Mouse (Mus musculus): ENCODE measurements around the gene Kdm5a.
A peak's percentile ranks its signal among the peaks of the same experiment; 100 is the strongest.

Kdm5a gene

DNA sequence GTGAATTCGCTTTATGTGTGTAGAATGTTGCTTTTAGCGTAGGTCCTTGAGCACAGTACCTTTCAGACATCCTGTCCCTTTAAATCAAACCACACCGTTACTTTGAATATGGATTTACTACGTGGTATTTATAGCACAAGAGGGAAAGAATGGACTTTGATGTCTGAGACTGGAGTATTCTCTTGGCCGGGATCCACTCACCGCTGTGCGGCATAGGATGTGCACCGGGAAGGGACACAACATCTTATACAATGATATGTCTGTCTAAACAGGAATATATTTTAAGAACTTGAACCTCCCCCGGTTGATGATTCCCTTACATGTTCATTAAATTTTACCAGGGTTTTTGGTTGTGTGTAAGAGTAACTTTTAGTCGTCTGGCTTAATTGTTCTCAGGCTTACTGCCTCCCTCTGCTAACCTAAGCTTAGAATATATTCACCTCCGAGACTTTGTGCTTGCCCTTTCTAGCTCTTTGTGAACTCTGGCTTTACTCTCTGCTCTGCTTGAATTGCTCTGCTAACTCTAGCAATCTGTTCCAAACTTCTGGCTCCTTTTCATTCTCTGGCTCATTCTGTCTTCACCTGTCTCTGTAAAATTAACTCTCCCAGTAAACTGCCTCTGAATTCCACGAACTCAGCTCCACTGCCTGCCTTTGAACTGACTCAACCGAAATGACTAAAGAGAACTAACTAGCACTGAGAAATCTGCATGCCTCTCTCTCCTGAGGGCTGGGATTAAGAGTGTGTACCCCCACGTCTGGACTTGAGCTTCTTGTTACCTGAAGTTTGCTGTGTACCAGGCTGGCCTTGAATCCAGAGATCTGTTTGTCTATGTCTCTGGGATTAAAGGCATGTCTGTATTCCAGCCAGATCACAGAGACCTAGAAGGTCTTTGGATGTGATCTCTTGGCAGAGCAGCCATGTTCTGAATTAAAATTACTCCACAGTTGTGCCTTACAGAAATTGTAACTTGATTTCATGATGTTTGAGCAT is 79.7 kb downstream of the Kdm5a start:
- no peak for DNase-seq

DNA sequence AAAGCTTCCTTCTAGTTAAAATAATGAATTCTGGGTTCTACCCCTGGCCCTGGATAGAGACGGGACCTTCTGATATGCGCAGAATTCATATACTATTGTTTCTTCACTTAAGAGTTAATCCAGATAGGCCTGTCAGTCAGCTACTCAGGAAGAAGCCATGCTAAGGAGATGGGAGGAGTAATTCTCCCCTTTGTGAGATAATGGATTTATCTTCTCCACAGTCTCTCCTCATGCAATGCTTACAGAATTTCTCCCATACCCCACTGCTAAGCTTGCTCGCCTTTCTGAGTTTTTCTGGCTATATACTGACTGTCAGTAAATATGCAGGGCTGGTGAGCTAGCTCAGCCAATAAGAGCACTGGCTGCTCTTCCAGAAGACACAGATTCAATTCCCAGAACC is 86.3 kb downstream of the Kdm5a start:
- no peak for DNase-seq

DNA sequence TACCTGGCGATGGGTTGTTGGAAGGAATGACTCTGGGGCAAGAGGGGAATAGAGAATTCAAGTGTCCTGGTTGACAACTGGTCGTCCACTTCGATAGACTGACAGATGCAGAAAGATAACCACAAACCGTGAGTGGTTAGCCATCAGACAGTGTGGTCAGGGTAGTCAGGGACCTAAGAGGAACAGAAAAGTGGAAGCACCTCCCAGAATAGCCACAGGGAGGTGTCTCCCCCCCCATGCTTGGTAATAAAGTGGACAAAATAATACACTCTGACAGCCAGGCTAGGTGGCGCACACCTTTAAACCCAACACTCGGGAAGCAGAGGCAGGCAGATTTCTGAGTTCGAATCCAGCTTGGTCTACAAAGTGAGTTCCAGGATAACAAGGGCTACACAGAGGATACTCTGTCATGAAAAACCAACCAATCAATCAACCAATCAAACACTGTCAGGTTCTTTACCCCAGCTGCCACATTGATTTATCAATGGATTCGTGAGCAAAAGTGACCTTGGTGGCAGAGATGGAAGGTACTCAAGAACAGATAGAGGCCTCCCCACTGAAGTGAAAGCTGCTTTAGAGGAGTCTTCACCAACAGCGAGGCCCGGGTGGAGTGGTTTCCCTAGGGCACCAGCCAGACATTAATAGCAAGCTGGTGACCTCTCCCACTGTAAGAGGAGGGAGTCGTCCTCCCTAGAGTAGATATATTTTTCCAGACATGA is 88.6 kb downstream of the Kdm5a start:
- no peak for DNase-seq

DNA sequence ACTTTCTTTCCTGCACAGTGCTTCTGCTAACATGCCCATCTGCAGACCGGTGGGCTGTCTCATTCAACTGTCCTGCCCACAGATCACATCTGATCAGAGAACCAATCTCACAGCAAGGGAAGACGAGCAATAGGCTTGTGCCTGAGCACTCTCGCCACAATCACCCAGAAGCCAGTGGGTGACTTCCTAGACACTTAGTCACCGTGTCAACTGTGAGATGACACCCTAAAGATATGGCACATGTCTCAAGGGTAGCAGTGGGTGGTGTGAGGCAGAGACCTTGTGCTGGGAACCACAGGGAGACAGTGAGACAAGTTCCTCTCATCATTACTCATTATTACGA is 89.2 kb downstream of the Kdm5a start:
- DNase-seq = no peak

DNA sequence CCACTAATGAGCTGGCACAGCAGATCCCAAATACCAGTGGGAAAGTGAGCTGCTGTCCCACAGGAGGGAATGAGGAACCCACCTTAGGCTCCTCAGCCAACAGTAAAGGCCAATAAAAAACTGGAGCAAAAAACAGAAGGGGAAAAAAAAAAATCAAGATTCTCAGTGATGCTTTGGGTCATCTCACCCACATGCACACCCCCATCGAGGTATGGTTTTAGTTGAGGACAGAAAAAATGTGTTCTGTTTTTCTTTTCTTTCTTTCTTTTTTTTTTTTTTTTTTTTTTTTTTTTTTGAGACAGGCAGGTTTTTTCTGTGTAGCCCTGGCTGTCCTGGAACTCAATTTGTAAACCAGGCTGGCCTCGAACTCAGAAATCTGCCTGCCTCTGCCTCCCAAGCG is 89.6 kb downstream of the Kdm5a start:
- no peak for DNase-seq

DNA sequence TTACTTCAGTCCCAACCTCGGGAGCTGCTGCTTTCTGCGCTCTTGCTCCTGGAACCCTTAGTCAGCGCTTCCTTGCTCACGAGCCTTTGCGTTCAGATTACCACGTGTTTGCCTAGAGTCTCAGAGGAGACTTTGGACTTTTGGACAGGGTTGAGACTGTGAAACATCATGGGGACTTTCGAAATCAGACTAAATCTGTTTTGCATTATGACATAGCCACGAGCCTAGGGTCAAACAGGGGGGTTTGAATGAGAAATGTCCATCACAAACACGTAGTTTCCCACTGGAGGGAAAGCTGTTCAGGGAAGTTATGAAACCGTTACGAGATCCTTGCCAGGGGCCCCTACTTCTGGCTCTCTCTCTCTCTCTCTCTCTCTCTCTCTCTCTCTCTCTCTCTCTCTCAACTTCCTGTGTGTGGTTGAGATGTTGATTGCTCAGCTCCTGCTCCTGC is 90.7 kb downstream of the Kdm5a start:
- DNase-seq = no peak

DNA sequence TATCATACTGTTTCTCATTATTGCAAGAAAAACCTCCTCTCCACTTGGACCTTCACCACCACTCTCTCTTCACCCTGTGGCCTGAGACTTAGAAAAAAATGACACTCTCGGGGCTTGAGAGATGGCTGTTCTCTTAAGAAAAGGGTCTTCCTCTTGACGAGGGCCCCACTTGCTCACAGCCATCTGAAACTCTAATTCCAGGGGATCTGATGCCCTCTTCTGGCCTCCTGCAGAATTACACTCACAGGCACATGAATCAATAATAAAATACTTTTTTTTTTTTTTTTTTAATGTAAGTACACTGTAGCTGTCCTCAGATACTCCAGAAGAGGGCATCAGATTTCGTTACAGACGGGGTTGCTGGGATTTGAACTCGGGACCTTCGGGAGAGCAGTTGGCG is 93.2 kb downstream of the Kdm5a start:
- DNase-seq = no peak

DNA sequence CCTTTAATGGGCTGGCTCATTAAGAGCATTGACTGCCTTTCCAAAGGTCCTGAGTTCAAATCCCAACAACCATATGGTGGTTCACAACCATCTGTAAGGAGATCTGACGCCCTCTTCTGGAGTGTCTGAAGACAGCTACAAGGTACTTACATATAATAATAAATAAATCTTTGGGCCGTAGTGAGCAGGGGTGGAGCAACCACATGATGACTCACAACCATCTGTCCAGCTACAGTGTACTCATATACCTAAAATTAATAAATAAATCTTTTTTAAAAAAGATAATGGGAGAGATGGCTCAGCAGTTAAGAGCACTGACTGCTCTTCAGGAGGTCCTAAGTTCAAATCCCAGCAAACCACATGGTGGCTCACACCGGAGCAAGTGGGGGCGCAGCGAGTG is 93.8 kb downstream of the Kdm5a start:
- DNase-seq = no peak

DNA sequence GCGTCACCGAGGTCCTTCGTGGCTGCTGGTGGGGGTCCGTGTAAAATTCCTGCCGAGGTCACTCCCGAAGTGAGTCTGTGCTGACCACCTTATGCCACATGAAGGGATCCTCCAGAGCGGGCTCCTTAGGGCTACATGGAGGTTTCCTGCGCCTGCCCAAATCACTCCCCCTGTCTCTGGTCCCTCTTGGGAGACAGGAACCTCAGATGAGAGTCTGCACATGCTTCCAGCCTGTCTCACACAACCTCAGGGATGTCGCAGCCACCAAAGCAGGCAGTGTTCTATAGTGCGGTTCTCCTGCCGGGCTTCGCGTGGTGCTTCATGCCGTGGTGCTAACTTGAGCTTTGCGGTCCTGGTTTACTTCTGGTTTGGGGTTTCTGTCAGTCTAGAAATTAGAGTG is 97.3 kb downstream of the Kdm5a start:
- DNase-seq = no peak

DNA sequence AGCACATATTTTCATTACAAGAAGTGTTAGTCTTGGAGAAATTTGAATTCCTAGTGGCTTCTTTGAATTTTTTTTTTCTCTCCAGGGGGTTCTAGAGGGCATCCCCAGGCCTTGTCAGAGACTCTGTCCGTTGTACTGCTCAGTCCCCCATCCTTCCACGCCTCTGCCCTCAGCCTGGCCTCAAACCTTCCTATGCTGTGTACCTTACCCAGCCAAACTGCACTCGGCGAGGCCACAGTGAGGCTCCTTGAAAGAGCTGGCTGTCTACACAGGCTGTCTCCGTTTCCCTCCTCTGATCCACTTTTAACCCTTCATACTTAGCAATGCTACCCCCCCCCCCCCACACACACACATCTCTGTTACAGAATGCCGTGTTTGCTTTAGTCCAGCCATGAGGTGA is 98.3 kb downstream of the Kdm5a start:
- DNase-seq = no peak

DNA sequence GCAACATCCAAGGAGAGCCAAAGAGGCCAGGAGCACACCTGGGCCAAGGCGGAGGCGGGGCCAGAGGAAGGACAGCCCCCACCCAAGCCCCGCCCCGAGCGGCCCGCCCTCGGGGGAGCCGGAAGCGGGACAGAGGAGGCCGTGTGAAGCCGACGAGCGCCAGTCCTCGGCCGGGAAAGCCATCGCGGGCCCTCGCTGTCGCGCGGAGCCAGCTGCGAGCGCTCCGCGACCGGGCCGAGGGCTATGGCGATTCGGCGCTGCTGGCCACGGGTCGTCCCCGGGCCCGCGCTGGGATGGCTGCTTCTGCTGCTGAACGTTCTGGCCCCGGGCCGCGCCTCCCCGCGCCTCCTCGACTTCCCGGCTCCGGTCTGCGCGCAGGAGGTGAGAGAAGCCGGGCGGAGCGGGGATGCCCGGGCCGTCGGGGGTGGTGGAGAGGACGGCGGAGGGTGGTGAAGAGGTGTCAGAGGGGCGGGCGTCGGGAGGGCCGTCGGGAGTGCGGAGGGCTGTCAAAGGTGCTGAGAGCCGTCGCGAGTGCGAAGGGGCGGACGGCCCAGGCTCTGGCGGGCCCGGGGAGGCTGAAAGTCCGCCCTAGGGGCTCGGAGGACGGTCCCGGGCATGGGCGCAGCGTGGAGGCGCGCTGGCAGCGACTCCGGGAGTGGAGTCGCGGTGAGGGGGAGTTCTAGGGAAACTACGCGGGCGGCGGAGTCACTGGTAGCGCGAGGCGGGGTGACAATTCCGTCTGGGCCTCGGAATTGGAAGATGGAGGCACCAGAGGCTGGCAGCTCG is 99.4 kb downstream of the Kdm5a start, which contains the start of gene Il17ra:
Il17ra (plus strand) TSS at position 162 of the 786 bp plus-strand sequence.
- peak; percentile 42 for DNase-seq

DNA sequence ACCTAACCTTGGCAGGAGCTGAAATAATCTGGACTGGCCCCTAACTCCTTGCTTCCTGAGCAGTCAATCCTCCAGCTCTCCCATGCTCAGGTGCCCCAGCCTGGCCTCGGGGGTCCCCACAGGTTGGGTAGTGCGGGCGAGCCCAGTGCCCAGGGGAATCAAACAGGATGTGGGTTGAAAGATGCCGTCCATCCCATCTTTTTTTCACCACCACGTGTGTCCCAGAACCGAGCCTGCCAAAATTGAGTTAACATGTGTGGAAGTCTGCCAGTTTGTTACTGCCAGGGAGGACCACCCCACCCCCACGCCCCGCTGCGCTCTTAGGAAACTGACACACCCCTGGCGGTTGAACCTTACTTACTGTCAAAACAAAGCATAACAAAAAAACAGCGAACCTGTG is 100.0 kb downstream of the Kdm5a start:
- no peak for DNase-seq

DNA sequence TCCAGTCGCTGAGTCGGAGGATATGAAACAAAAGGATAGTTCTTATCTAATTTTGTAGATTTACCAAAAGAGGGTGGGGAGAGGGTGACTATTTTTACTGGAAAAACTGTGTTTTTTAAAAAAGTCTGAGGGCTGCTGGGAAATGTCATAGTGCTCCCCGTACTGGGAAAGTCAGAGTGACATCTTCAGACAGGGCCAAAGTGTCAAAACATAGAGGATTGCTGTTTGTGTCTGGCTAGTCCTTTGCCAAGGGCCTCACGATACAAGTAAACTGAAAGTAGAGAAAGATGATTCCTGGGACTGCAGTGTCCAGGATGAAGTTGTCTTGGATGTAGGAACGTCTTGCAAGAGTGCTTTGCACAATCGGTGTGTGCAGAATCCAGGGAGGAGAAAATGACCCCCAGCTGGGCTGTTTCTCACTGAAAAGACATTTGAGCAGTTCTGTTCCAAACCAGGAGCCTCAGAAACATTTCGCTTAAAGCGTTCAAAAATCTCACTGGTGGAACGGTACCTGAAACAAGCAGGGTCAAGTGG is 100.5 kb downstream of the Kdm5a start:
- no peak for DNase-seq

DNA sequence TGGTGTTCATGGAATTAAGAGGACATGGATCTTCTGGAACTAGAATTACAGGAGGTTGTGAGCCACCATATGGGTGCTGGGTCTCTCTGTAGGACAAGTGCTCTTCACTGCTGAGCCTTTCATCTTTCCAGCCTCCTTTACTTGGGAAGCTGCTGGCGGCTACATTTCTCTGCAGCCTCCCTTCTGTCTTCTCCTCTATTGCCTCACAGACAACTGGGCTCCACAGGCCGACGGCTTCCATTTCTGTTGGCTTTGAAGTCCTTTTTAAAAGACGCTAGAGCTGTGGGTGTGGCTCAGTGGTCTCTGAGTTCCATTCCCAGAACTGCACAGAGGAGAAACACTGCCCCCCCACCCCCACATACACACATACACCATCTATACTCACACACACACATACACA is 101.5 kb downstream of the Kdm5a start:
- DNase-seq = no peak

DNA sequence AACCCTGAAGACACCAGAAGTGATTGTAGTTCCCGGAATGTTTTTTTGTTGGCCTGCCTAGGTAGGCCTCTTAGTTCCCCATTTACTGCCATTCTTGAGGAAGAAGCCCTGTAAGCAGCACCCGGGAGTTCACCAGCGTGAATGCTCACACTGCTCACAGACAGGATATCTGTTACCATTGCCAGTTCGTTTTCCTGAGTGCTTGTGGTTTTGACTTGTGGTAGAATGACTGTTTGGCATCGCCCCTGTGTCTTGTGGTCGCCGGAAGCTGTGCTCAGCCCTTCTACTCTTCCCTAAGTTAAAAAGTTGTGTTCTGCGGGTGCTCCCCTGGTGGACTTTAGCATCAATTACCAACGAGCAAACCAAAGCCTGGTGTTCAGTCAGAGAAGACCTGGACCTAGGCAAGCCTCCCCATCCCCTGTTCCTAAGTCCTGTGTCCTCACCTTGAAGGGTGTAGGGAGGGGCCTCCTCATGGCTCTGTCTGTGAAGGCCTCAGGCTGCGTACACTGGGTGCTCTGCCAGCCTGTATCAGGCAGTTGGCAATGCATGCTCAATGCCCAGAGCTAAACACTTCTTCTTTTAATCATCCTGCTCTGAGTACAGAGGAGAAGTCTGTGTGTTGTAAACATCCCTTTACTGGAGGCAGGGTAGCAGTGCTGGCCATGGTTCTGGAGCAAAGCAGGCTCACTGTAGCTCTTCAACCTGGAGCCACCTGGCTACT is 102.8 kb downstream of the Kdm5a start:
- DNase-seq = no peak

DNA sequence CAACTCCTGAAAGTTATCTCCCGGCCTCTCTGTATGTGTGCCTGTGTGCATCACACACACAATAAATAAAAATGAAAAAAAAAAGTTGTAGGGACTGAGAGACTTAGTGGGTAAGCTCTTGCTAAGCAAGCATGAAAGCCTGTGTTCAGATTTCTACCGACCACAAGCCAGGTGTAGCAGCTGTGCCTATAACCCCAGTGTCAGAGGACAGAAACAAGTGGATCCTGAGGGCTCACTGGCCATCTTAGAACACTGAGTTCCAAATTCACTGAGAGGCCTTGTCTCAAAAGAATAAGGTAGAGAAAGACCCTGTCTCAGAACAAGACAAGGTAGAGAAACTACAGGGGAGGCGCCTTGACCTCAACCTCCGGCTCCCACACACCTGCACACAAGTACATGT is 104.3 kb downstream of the Kdm5a start:
- DNase-seq = no peak

DNA sequence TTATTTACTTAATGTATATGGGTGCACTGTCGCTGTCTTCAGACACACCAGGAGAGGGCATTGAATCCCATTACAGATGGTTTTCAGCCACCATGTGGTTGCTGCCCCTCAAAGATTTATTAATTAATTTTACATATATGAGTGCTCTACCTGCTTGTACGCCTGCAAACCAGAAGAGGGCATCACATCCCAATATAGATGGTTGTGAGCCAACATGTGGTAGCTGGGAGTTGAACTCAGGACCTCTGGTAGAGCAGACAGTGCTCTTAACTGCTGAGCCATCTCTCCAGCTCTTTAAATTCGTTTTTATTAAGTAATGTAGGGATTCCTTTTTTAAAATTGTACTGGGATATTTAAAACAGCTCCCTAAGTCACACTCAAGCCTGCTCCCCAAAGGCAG is 105.3 kb downstream of the Kdm5a start:
- DNase-seq = no peak

DNA sequence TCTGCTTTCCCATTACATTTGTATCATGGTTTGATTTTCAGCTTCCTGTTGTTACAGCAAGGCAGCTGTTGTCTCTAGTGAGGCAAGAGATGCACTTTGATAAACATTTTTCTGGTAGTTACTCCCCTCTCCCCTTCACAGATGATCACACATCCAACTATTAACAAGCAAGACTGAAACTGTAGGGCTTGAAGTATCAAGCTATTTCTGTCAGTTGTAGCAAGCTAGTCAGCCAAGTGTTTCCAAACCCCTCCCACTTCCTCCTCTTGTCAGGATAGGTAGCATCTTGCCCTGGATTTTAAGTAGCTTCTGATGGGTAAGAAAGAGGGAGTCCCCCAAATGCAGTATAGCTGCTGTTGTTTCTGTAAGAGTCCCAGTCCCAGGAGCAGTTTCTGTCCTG is 105.8 kb downstream of the Kdm5a start:
- no peak for DNase-seq

DNA sequence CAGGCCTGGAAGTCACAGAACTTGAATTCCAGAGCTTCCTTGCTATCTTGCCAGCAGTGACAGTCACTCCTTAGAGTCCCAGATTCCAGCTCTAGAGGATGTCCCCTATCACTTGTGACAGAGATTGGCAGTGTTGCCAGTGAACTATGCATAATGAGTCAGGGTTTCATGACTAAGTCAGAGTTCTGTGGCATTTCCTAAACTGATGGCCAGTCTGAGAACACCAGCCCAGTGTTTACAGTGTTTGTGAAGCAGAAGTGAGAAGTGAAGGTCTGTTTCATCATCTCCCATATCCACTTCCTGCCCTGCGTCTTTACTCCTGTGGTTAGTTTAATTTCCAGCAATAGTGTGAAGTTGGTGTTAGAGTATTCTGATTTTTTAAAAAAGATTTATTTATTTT is 106.7 kb downstream of the Kdm5a start:
- DNase-seq = no peak

DNA sequence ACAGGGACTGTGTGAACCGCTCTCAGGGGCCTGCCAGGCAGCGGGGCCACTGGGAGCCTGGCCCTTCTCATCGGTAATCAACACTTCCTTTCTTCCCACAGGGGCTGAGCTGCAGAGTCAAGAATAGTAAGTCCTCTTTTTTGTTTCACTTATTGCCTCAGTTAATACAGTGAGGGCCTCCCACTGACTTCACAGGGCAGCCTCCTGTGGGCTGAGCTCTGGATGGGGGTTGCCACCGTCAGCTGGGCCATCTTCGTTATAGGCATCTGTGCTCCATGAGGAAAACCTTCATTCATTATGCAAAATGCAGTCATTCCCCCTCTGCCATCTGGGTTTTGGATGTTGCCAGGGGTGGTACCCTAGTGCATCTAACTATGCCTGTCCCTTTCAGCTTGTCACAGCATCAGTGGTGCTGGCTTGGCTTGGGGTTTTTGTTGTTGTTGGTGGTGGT is 108.1 kb downstream of the Kdm5a start:
- no peak for DNase-seq

DNA sequence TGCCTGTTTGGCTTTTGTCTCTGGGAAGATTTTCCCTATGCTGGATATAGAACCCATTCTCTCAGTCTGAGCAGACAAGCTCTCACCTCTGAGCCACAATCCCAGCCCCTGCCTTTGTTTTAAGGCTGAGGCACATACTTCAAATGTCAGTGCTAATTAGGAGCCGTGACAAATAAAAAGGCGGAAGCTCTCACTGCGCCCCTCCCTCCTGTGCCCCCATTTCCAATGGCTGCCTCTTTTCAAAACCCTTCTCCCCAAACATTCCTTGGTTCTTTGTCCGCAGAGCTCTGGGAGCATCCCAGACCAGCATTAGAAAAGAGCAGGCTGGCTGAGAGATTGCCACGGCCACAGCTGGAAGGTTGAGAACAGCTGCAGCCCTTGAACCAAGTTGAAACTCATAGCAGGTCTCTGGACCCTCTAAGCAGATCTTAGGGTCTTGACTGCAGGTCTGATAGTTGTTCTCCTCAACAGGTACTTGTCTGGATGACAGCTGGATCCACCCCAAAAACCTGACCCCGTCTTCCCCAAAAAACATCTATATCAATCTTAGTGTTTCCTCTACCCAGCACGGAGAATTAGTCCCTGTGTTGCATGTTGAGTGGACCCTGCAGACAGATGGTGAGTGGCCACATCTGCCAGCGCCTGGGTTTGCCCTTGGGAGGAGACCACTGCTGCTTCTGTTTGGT is 108.7 kb downstream of the Kdm5a start:
- DNase-seq = no peak

DNA sequence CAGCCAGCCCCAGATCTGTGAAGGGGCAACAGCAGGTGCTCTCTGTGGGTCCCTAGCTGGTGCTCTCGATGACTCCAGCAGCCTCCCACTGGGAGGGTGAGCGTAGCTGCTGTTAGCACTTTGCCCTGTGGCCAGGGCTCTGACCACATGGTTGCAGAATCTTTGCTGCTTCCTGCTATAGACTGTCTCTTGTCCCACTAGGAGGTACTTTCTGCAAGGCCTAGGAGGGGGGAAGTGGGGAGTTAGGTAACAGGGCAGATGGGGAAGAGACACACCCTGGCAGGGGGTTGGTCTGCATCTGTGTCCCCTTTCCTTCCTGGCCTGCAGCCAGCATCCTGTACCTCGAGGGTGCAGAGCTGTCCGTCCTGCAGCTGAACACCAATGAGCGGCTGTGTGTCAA is 109.5 kb downstream of the Kdm5a start:
- DNase-seq = no peak
